Mouse (Mus musculus) adrenal gland, postnatal 36 days (tissue): ENCODE results near the gene Ifitm2. TPM values are rescaled to one million over a fixed set of nuclear protein-coding genes. Genes with fewer than 3 reads are reported as not detected.

Experiments used
- DNase-seq, 2 experiments: peaks; one replicate each; pipeline ENCODE4 v3.0.0; 2021; ENCODE audit warnings: mixed read lengths in 1 of 2
- total RNA-seq, 2 experiments: library from RNA; stranded (reverse); gene quantifications; 2 replicates each; pipeline ENCODE4 v1.2.3; 2021

Ifitm2 gene
- total RNA-seq, 2 experiments from 2014 or later: 430 to 633 TPM

DNA sequence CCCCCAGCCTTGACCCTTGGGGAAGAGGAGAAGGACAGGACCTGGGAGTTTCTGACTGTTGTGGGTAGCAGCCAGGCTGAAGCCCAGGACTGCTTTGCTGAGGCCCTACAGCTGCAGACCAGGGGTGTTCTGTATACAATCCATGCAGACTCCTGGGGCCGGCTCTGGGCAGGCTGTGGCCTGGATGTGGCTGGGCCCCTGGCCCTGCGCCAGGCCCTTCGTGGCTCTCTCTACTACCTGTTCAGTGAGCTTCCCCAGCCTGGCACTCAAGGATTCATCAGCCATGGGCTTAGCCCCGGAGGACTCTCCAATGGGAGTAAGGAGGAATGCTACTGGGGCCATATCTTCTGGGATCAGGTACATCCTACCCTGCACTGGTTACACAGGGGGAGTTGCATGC, 12.4 kb downstream of the Ifitm2 start:
- peak in 1 of 2 experiments; percentile 14 for DNase-seq

DNA sequence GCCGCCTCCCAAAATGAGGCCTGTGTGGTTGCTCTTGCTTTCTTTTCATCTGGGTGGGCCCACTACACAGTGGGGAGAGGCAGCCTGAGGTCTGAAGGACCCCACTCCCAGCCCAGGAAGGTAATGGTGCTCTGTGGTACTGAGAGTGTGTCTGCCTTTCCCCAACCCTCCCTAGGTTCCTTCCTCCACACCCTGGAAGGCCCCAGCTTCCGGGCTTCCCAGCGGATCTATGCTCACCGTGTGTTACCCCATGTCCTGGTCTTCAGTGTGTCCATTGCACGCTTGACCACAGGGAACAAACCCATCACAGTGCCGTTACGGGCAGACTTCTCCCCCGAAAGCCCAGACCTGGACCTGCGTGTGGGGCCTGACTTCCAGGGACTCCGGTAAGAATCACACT, 13.0 kb downstream of the Ifitm2 start:
- no peak for DNase-seq

DNA sequence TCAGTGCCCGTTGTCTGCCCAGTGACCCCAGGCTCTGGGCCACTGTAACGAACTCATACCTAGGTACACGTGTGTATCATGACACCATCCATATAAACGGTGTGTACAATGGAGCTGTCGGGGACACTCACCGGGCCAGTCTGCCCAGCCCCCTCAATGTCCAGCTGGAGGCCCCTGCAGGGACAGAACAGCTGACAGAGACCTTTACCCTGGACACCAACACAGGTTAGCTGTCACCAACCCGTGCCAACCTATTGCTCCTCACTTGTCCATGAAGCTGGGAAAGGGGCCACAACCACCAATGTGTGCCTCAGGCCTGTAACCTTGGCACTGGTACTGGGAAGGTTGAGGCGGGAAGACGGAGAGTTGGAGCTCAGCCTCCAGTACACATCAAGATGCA, 13.4 kb downstream of the Ifitm2 start:
- peak in 1 of 2 experiments; percentile 36 for DNase-seq

DNA sequence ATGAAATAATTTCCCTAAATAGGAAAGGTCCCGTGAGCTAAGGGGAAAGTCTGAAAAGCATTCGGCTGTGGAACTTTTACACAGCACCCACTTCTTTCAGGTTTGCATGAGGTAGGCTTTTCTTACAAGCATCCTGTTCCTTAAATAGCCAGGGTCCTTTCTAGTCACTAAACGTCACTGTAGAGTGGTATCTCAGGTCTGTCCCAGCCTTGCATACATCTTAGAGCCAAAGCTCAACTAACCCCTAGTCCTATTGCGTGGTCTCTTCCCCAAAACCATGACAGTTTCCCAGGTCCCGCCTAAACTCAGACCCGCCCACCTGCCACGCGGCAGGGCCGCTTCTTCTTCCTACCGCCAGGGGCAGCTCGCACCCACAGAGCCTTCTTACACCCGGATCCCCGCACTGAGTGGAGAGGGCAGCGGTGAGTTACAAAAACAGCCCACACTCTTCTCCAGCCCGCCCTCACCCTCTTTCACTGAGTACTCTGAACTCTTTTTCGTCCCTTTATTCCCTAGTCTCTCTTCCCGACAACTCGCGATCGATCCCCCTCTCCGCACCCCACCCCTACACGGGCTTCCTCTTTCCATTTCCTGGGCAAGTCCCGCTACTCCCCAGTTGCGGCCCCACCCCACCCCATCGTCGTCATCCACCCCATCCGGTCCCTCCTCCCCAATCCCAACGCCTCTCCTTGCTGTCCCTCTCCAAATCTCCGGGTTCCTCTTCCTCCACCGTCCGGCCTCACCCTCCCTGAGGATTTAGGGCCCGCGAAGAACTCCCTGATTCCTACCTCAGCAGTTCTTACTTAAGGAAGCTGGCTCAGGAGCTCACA, 14.3 kb downstream of the Ifitm2 start, which contains the start of gene Pgghg:
Gene Pgghg (plus strand): TSS at position 170 of the 830 bp plus-strand sequence.
- DNase-seq: peak; percentile 91 to 94

DNA sequence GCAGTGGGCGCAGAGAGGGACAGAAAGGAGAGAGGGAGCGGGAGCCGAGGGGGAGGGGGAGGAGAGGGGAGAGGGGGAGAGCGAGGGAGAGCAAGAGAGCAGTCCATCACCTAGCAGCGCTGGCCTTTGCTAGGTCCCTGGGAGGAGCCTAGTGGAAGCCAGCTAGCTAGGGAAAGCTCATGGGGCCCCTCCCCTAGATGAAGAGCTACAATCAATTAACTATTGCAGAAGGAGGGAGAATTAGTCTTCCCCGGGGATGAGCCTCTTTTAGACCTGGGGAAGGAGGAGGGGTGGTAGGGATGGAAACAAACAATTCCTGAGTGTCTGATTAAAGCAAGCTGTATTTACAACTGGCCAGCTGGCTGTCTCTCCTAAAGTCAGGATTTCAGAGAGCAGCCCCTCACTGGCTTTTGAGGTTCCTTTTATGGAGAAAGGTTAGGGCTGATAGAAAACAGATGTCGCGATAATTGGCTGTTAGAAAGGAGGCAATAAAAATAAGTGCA, 16.1 kb downstream of the Ifitm2 start:
- DNase-seq: no peak

DNA sequence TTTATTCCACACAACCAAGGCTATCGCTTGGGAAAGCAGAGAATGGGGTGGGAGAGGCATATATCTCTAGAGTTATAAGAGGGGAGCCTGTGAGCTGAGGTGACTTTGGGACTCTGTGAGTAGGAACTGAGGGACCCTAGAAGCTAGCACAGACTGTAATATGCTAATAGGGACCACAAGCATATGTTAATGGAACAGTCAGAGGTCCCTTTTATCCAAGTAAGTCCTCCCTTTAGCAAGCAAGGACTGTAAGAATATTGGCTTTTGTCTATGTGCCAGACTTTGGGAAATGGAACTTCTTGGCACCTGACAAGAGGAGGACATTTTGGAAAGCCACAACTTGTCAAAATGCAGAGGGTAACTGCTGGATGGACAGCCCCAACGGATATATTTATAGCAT, 16.9 kb downstream of the Ifitm2 start:
- DNase-seq: no peak

DNA sequence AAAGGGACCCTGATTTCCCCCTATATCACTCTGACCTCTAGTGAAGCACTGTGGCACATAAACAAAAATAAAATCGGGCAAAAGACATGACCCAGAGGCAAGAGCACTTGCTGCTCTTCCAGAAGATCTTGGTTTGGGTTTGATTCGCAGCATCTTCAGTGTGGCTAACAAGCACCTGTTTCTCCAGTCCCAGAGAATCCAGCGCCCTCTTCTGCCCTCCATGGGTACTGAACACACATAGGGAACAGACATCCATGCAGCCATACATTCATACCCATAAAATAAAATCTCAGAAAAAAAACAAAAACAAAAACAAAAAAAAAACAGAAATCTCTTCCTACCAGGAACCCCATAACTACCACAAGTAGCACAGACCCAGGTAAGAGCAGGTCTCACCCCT, 17.4 kb downstream of the Ifitm2 start:
- DNase-seq: no peak

DNA sequence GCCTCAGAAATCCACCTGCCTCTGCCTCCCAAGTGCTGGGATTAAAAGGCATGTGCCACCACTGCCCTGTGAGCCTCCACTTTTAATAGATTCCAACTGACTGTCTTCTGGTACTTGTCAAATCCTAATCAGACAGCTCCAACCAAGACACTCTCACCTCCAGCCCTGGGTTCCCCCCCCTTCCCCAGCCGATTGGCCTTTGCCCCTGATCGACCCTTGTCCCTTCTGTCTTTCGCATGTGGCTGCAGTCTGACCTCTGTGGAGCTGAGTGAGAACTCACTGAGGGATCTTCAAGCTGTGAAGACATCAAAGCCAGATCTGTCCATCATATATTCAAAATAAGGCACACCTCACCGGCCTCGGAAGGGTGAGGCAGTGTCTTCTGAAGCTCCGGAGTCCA, 28.6 kb downstream of the Ifitm2 start:
- DNase-seq: no peak

DNA sequence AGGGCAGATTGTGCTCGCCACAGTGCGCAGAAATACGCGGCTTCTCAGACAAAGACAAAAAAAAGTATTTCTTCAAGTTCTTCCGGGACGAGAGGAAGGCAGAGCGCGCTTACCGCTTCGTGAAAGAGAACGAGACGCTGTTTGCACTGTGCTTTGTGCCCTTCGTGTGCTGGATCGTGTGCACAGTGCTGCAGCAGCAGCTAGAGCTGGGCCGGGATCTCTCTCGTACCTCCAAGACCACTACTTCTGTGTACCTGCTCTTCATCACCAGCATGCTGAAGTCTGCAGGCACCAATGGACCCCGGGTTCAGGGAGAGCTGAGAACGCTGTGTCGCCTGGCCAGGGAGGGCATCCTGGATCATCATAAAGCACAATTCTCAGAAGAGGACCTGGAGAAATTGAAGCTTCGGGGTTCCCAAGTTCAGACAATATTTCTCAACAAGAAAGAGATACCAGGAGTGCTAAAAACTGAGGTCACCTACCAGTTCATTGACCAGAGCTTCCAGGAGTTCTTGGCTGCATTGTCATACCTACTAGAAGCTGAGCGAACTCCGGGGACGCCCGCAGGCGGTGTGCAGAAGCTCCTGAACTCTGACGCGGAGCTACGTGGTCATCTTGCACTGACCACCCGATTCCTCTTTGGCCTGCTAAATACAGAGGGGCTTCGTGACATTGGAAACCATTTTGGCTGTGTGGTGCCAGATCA, 32.6 kb downstream of the Ifitm2 start:
- DNase-seq: no peak

DNA sequence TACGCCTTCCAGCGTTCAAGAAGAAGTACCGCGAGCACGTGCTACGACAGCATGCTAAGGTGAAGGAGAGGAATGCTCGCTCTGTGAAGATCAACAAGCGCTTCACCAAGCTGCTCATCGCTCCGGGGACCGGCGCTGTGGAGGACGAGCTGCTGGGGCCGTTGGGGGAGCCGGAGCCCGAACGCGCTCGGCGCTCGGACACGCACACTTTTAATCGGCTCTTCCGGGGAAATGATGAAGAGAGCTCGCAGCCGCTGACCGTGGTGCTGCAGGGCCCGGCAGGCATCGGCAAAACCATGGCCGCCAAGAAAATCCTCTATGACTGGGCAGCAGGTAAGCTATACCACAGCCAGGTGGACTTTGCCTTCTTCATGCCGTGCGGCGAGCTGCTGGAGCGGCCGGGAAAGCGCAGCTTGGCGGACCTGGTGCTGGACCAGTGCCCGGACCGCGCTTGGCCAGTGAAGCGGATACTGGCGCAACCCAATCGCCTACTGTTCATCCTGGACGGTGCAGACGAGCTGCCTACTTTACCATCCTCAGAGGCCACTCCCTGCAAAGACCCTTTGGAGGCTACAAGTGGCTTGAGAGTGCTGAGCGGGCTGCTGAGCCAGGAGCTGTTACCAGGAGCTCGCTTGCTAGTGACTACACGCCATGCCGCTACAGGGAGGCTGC, 33.3 kb downstream of the Ifitm2 start:
- DNase-seq: peak; percentile 68 to 79

DNA sequence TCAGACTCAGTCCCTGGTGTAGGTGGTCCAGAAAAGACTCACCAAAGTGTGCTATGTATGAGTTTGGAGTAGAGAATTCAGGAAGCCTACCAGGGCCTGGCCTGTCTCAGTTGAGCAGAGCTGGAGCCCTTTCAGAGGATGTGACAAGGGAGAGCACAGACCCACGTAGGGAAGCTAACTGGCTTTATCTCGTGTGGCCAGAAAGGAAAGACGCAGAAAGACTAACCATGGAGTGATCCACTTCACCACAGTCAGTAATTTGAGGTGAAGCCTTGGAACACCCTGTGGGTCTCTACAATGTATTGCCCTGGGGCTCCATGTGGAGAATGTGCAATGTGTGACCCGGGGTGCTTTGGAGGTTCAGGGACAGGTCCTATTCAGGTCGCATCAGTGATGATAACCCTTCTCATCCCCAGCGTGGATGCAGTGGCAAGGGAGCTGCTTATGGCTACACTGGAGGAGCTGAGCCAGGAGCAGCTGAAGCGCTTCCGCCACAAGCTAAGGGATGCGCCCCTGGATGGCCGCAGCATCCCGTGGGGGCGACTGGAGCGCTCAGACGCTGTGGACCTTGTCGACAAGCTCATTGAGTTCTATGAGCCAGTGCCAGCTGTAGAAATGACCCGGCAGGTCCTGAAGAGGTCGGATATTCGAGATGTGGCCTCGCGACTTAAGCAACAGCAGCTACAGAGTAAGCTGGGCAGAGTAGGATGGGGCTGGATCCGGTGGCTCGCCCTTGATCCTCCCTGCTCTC, 34.4 kb downstream of the Ifitm2 start:
- no peak for DNase-seq

DNA sequence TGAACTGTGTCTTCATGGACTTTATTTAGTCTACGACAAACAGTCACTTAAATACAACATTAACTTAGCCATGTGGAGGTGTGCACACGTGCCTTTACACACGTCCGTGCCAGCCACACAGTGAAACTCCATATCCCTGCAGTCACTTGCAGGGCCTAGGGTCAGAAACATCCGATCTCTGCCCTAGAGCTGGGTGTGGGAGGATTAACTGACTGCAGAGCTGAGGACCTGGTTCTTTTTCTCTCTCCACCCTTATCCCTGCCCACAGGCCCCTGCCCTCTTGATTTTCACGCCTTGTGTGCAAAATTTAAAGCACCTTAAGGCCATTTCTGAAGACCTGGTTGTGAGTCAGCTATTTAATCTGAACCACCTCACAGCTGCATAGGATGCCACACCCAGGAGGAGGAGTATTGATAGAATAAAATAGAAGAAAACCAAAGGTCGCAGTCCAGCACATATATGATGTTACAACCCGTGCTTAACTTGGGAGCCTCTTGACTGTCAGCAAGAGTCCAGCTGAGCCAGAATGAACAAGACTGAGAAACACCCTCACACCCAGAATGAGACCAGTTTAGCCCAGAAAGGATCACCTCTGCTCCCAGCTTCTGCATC, 35.3 kb downstream of the Ifitm2 start, which contains the start of gene Nlrp6:
Gene Nlrp6 (plus strand): TSS at position 485 of the 612 bp plus-strand sequence.
- no peak for DNase-seq

DNA sequence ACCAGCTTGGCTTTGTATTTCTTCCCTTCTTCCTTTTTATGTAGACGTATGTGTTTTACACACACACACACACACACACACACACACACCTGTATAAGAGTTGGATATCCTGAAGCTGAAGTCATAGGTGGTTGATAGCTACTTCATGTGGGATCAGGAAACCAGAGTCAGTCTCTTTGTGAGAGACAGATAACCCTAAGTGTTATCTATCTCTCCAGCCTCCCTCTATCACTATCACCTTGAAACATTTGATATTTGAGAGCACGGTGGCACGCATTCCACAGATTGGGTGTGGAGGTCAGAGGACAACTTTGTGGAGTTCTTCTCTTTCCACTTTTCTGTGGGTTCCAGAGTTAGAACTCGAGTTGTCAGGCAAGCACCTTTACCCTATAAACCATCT, 35.9 kb downstream of the Ifitm2 start:
- no peak for DNase-seq

DNA sequence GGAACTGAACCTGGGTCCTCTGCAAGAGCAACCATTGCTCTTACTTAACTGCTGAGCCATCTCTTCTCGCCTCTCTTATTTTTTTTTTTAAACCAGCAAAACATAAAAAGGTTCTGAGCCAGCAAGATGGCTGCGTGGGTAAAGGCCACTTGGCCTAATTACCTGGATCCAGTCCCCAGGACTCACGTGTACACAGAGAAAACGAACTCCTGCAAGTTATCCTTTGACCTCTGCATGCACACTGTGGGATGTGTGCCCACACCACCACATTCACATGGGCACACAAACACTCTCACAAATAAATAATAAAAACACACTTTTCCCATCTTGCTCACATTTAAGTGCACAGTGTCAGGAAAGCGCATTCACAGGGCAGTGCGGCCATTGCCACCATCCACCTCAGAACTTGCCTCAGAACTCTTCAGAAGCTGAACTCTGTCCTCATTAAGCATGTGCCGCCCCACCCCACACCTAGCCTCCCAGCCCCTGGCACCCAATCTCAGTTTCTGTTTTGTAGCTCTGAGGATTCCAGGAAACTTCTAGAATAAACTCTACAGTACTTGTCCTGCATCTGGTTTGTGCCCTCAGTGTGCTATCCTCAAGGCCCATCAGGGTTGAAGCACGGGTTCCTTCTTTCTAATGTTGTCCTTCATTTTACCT, 41.6 kb downstream of the Ifitm2 start:
- no peak for DNase-seq

DNA sequence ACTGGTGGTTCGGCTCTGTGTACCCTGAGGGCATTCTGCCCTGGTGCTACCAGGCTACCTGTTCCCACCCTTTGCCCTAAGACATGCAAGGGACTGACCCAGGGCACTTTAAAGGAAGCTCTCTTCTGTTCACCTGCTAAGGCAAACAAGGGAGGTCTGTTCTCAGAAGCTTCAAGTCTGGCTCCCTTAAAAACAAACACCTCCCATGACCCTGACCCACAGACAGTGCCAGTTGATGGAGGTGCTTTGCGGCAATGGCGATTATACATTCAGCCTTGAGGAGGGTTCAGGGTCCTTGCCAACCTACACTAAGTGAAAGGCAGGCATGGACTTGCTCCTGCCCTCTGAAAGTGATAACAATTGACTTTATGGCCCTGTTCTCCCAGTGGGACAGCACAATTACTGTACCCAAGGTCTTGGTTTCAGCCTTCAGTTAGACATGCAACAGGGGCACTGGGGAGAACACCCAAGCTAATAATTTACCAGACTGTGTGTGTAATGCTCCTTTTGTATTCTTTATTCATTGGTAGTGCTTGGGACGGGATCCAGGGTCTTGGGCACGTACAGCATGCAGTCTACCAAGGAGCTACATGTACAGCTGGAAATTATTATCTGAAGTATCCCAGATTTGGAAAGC, 42.8 kb downstream of the Ifitm2 start:
- no peak for DNase-seq

DNA sequence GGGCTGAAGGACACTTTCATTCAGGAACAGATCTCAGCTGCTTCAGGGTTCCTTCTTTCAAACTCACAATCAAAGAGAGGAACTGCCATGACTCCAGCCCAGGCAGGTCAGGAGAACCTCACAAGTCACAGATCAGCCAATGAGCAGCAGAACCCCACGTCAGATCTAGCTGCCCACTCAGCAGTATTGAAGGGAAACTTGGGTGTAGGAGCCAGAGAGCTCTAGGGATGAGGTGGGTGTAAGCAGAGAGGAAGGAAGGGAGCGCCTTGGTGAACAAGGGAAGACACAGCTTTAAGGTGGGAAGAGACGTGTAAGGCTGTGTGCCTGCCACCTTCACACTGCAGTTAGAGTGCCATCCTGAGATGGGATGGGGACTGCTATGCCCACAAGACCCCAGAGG, 43.5 kb downstream of the Ifitm2 start:
- DNase-seq: no peak

DNA sequence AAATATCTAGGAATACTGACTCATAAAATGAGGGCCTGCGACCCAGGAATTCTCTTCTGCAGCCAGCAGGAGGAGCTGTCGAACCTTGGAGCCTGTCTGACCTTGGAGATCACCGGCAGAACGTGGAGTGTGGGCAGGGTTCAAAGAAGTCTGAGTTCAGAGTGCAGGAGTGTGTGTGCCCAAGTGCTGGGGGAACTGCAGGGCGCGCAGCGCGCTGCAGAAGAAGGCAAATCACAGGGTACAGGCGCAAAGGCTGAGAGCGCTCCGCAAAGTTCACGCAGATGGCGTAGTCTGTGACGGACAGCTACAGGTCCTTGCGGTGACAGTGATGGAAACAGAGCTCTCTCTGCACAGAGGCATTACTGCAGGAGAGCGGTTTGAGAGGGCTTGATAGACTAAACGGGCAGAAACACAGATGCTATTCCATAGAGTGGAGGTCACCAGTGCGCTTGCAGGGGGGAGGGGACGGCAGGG, 47.1 kb downstream of the Ifitm2 start:
- peak; percentile 84 to 90 for DNase-seq

DNA sequence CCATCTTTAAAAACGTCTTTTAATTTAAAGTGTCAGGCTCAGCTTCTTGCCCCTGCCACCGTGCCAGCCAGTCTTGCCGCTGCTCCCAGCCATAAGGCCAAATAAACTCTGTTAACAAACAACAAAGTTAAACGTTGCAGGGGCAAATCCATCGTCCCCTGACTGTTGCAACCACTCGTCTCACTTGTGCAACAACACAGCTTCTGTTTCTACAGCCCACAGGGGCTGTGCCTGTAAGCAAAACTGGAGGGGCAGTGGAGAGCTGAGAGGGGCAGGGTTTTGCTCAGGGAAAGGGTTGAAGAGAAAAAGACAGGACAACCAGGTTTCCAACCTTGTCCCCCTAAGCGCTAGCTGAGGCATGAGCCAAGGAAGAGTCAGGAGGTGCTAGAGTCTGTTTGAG, 47.6 kb downstream of the Ifitm2 start:
- DNase-seq: peak in 1 of 2 experiments; percentile 31

DNA sequence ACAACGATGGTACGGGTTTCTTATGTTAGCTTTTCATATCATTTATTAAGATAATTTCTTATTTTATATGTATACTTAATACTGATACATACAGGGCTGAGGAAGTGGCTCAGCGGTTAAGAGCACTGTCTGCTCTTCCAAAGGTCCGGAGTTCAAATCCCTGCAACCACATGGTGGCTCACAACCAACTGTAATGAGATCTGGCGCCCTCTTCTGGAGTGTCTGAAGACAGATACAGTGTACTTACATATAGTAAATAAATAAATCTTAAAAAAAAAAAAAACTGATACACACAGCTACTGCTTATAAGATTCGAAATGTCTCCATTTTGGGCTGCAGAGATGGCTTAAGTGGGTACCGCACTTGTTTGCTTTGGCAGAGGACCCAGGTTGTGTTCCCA, 48.1 kb downstream of the Ifitm2 start:
- no peak for DNase-seq

DNA sequence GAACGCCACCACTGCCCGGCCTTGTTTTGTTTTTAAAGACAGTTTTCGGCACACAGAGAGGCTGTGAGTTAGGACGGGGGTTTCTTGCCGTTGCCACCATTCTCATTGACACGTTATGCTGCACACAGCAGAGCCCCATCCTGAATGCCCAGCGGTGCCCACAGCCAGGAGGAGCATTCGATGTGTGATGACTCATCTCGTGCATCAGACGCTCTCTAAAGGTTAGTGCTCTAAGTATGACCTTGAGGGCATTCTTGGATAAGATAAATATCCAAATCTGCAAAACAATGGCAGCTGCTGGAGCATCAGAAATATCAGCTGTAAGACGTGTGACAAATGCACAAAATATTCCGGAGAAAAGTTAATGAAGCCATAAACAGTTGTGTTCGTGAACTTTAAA, 48.7 kb downstream of the Ifitm2 start:
- DNase-seq: peak; percentile 69 to 71
